Mouse (Mus musculus): ENCODE measurements around the gene Flt3.

Flt3 gene

DNA sequence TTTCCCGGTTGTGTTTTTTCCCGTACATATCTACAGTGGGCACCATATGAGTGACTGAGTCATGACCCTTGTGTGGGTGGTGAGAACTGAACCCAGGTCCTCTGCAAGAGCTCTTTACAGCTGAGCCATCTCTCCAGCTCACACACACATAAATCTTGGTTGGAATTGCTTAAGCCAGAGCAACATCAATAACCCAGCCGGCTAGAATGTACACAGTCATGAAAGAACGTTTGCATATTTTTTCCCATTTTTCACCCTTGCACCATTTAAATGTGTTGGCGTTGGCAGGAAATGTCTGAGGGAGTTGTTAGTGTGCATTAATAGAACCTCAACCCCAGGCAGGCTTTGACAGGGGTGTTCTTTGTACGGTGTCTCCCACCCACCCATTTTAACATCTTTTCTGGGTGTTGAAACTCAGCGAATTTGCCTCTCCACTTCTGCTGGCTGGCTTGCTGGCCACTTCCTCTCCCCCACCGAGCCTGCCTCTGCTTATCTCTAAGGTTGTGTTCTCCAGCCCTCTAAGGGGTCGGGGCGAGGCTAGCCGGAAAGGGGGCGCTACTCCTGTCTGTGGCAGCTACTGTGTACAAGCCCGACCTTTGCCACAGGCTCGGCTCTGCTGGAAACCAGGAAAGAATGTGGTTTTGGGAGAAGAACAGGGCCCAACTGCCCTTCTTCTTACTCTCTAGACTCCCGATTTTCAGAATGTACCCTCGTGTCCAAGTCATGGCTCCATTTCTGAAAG is 108.4 kb downstream of the Flt3 start:
- DNase-seq (ENCODE audit: low spot score in 2 of 2) = no peak

DNA sequence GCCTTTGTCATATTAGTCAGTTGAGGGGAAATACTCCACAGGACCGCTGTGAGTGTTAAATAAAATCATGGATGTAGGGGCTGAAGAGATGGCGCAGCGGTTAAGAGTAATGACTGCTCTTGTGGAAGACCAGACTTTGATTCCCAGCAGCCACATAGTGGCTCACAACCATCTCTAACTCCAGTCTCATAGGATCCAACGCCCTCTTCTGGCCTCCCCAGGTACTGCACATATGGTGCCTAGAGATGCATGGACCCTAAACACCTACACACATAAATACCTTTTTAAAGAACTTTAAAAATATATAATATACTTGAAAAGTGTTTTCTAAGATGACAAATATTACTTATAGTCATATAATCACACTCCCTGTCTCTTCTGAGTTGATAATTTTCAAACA is 115.9 kb downstream of the Flt3 start:
- DNase-seq (ENCODE audit: low spot score in 2 of 2) = no peak

Data from thymus, postnatal 10 days (tissue).